Mouse (Mus musculus): Measurements from ENCODE around the gene Ffar4.

Gene Ffar4

DNA sequence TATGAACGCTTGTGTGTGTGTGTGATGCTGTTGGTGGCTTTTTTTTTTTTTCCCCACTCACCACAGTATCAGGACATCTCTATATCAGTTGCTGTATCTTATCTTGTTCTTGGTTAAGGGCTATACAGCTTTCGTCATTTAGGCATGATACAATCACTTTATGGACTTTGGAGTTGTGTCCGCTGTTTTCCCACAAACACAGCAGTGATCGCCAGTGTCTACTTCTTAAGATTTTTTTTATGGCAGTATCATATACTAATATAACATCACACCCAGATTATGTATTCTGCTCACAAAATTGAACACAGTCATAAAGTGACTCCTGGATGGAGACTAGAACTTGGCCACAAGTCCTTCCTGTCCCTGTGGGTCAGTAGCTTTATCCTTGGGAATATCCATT is 11.0 kb downstream of the Ffar4 start:
- DNase-seq (ENCODE audit: low read depth), result no peak

DNA sequence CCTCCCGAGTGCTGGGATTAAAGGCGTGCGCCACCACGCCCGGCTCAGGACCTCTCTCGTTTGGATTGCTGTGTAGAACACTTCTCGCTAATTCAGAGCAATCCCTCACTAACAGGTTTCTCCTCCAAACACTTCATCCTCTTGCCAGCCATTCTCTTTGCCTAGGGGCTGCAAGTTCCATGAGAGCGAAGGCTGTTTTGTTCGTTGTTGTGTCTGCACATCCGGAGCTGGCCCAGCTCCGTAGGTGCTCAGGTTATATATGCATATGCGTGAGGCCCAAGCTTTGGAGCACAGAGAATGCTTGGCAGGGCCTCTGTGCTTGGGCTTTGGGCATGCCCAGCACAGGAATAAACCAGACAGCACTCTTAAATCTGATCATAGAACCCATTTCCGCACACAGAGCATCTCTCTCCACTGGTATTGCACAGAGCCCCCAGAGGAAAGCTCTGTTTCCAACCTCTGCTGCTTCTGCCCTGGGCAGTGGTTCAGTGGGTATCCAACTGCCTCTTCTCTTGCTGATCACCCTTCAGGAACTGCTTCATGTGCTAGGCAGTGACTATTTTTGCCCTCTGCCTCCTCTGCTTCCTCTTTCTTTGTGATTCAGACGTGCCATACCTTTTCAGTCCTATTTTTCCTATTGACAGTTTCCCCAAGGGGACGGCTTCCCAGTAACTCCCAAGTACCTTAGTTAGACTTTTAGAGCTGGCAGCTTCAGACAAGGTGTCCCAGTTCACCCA is 12.8 kb downstream of the Ffar4 start:
- DNase-seq (ENCODE audit: low read depth), result no peak

- no peak for DNase-seq (ENCODE audit: low read depth)
Observed at GRCm38 (mm10) chr19:38111056-38111455, 14.2 kb downstream of the Ffar4 start.

DNA sequence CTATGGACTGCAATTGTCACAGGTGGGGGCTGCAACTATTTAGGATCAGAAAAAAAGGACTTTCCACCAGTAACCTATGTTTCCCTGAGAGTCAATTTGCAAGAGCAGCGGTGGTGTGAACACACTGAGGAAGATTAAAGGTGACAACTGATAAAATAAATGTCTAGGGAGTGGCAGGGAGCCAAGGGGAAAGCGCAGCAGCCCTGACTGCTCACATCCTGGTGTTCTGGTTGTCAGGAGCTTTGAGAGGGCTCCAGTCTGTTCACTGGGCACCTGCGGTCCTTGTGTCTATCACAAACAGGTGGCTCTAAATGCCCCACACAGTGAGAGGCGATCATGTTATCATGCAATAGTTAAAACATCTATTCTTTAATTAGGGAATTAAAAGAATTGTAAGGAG is 15.7 kb downstream of the Ffar4 start:
- DNase-seq (ENCODE audit: low read depth), result no peak

GRCm38 (mm10) chr19:38114834-38115491 is 18.1 kb downstream of the Ffar4 start:
- no peak for DNase-seq (ENCODE audit: low read depth)

GRCm38 (mm10) chr19:38120123-38120760 is 23.4 kb downstream of the Ffar4 start:
- DNase-seq (ENCODE audit: low read depth), result no peak

DNA sequence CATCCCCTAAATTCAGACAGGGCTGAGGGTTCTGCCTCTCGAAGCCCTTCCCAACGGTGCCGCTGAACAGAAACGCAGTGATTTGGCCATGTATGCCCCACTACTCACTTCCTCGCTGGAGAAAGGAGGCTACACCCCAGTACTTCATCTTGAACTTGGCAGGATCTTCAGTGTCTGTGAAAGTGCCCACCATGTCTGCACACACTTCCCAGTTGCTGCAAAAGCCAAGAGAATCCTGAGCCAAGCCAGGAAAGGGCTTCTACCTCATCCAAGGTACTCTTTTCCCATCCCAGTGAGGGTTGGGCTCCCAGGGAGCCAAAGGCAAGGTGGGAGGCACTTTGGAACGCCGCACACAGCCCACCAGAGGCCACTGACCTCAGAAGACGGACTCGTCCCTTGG is 27.1 kb downstream of the Ffar4 start:
- DNase-seq (ENCODE audit: low read depth), result no peak

DNA sequence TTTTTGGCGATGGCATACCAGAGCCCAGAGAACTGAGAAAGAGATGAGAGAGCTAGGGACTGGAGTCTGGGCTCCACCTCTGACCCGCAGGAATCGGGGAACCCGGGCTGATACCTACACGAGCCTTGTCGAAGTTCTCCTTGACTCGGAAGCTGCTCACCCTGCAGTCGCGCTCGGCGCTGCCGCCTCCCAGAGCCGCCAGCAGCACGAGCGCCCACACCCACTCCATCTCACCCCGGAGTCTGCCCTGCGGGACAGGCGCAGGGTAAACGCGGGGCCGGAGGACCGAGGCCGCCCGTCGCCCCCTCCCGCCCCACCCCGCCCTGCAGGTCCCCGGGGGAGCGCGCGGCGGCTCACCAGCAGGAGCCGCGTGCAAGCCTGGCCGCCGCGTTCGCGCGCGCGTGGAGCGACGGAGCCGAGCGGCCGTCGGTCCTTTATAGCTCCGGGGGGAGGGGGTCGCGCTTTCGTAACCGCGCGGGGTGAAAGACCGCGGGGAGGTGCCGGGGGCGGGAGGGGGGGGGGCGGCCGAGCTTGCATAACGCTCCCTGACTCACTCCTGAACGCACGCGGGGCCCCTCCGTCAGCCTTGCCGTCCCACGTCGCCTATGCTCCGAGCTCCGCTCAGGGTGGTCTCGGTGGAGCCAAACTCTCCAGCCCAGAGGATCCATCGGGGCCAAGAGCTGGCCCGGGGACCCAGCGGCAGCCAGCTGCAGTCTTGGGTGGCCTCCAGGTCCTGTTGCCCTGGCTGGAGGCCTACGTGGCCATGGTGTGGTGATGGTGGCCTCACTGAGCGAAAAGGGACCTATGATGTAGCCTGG is 27.7 kb downstream of the Ffar4 start:
- DNase-seq (ENCODE audit: low read depth), result no peak

GRCm38 (mm10) chr19:38125219-38125610 is 28.3 kb downstream of the Ffar4 start, which contains the start of gene Rbp4:
Rbp4 (minus strand) TSS chr19:38125281.
- no peak for DNase-seq (ENCODE audit: low read depth)

DNA sequence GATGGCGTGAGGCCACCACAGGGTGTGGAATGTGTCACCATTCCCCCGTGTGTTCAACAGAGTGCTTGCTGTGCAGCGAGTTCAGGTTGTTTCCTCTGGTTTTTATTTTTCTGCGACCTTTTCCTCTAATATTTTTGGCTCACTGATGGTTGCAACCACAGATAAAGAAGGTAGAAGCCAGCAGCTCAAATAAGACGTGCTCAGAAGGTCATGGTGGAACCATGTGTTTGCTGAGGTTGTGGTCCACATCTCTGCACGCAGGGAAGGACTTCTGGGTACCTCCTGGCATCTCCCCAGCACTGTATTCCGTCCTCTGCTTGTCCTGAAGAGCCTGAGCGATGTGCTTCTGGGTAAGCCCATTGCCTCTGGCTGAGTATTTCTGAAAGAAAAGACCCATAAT is 29.8 kb downstream of the Ffar4 start:
- no peak for DNase-seq (ENCODE audit: low read depth)

DNA sequence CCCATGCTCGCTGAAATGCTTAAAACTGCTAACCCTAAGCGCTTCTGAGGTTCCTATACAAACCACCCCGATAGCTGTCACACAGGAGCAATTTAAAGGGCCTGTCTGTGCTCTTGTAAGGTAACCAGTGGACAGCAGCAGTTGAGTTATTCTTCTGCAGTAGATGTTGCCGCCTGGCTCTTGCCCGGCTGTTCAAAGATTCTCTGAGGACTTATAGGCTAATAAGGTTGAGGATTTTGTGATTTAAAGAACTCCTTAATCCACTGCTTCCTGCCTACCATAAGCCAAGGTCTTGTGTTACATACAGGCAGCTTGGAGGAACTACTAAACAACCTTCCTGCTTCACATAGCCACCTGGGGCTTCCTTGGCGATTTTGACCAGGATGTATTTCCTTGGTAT is 35.6 kb downstream of the Ffar4 start, which contains the start of gene Pde6c:
Gene Pde6c, plus strand, starts transcription at position 301 of the 400 bp plus-strand sequence.
- DNase-seq (ENCODE audit: low read depth), result no peak

DNA sequence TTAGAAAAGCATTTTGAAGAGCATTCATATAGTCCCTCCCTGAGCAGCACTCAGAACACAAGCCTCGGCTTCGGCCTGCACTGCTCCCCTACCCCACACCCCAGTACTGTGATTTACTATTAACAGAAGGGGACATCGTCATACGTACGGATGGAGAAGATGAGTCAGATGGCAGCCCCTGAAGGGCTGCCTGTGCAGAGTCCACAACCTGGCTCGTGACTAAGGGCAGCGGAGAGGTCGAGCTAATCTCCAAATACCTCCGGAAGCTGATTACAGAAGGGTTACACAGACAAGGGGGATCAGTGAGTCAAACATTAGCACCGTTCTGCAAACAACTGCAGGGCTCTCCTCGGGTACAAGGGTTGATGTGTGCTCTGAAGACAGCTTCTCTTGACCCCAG is 37.1 kb downstream of the Ffar4 start:
- no peak for DNase-seq (ENCODE audit: low read depth)

- DNase-seq (ENCODE audit: low read depth), result no peak
Observed at GRCm38 (mm10) chr19:38134806-38135205, 37.9 kb downstream of the Ffar4 start.

- DNase-seq (ENCODE audit: low read depth), result no peak
Observed at GRCm38 (mm10) chr19:38143540-38144271, 46.8 kb downstream of the Ffar4 start.

DNA sequence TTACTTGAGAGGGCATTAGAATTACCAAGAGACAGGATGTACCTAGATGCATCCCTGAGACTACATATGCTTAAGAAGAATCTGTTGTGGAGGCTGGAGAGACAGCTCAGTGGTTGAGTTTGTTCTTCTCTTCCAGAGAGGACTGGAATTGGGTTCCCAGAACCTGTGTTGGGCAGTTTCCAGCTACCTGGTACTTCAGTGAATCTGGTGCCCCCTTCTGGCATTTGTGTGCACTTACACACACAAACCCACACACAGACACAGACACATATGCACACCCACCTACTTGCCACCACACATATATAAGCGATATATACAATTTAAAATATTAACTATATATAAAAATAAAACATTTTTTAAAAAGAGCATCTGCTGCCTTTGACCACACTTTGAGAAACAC is 59.4 kb downstream of the Ffar4 start:
- no peak for DNase-seq (ENCODE audit: low read depth)

- DNase-seq (ENCODE audit: low read depth), result no peak
Observed at GRCm38 (mm10) chr19:38161648-38162354, 64.9 kb downstream of the Ffar4 start.

Data from c-Kit-positive CD71-negative TER-119-negative erythroid progenitor cells, embryonic 14.5 days (primary cell).